Mouse (Mus musculus) neural tube, embryonic 12.5 days (tissue): ENCODE results near the gene Slc36a4. TPM values are rescaled to one million over a fixed set of nuclear protein-coding genes. Genes with fewer than 3 reads are reported as not detected.

ENCODE experiments used
- ATAC-seq: fragments of 200-750 bp; cut with Nextera tagmentation; 2 replicates; pipeline ENCODE4 v1.8.0; 2017; ENCODE audit warnings: low read depth, mild to moderate bottlenecking, moderate TSS enrichment, moderate library complexity; ENCODE audit not compliant: low FRiP score
- H3K27ac ChIP-seq: fragments of 300-500 bp; sonication (generic); 2 replicates; pipeline ENCODE4 v1.5.1; 2016
- H3K27me3 ChIP-seq: fragments of 300-500 bp; sonication (generic); replicated peaks from 2 replicates; pipeline ENCODE4 v1.6.1; 2016; ENCODE audit warnings: mild to moderate bottlenecking
- H3K36me3 ChIP-seq: fragments of 300-500 bp; sonication (generic); 2 replicates; pipeline ENCODE4 v1.6.1; 2016; ENCODE audit warnings: mild to moderate bottlenecking
- H3K4me1 ChIP-seq: fragments of 300-500 bp; sonication (generic); 2 replicates; pipeline ENCODE4 v1.6.1; 2016
- H3K4me2 ChIP-seq: fragments of 300-500 bp; sonication (generic); replicated peaks from 2 replicates; pipeline ENCODE4 v1.6.1; 2016; ENCODE audit warnings: mild to moderate bottlenecking
- H3K4me3 ChIP-seq: fragments of 300-500 bp; sonication (generic); 2 replicates; pipeline ENCODE4 v1.5.1; 2016
- H3K9ac ChIP-seq: fragments of 300-500 bp; sonication (generic); 2 replicates; pipeline ENCODE4 v1.6.1; 2016; ENCODE audit warnings: mild to moderate bottlenecking
- H3K9me3 ChIP-seq: fragments of 300-500 bp; sonication (generic); 2 replicates; pipeline ENCODE4 v1.6.1; 2016; ENCODE audit warnings: mild to moderate bottlenecking
- WGBS: fragments of 180-500 bp; shearing (Covaris S2); methylation state at CpG from one replicate; pipeline ENCODE4 v1.1.7; 2016; 5-methylcytosine and 5-hydroxymethylcytosine counted together
- polyA plus RNA-seq: library from polyadenylated mRNA; unstranded; fragments of >200 nt; fragmentation: Nextera tagmentation; extraction: Ambion mirVana; gene quantifications from 2 replicates; pipeline ENCODE4 v1.2.1, GENCODE M21; 2016

Slc36a4 gene
- polyA plus RNA-seq, 1 experiment from 2014 or later: 22.7 TPM

- Histone ChIP-seq H3K36me3 (no peaks in the 10 kb centered on the region), H3K4me1 (peaks cover 7% of the 10 kb centered on the region; the same call in 1 of the 2 replicates), H3K9ac (no peak overlapping the region), H3K4me2 (no peak overlapping the region), H3K27ac (no peak overlapping the region), H3K27me3 (no peaks in the 10 kb centered on the region), H3K4me3 (no peak overlapping the region), H3K9me3 (no peaks in the 10 kb centered on the region)
- no peak for ATAC-seq
- 89% methylated on average over 12 of the region's 12 CpGs for WGBS
Measured at GRCm38 (mm10) chr9:15772766-15773165, 63.2 kb downstream of the Slc36a4 start.

- no peak overlapping the region for H3K27ac ChIP-seq
- no peaks in the 10 kb centered on the region for H3K9me3 ChIP-seq
- no peaks in the 10 kb centered on the region for H3K36me3 ChIP-seq
- ATAC-seq: no peak
- WGBS: 54% methylated on average over 3 of the region's 4 CpGs
- H3K9ac ChIP-seq: no peak overlapping the region
- no peaks in the 10 kb centered on the region for H3K27me3 ChIP-seq
- H3K4me1 ChIP-seq: peaks cover 7% of the 10 kb centered on the region; the same call in 1 of the 2 replicates
- no peak overlapping the region for H3K4me2 ChIP-seq
- H3K4me3 ChIP-seq: no peak overlapping the region
Measured at GRCm38 (mm10) chr9:15773426-15773825, 63.9 kb downstream of the Slc36a4 start.

- no peaks in the 10 kb centered on the region for H3K36me3 ChIP-seq
- H3K27me3 ChIP-seq: no peaks in the 10 kb centered on the region
- H3K4me3 ChIP-seq: no peak overlapping the region
- no peak overlapping the region for H3K4me2 ChIP-seq
- 55% methylated on average over 1 of the region's 1 CpGs for WGBS
- ATAC-seq: no peak
- H3K9me3 ChIP-seq: no peaks in the 10 kb centered on the region
- H3K4me1 ChIP-seq: peaks cover 7% of the 10 kb centered on the region; the same call in 1 of the 2 replicates
- no peak overlapping the region for H3K27ac ChIP-seq
- H3K9ac ChIP-seq: no peak overlapping the region
Measured at GRCm38 (mm10) chr9:15774911-15775310, 65.4 kb downstream of the Slc36a4 start.

GRCm38 (mm10) chr9:15781936-15782335 lies 72.4 kb downstream of the Slc36a4 start:
- Histone ChIP-seq H3K27me3 (no peaks in the 10 kb centered on the region), H3K4me3 (no peak overlapping the region), H3K27ac (no peak overlapping the region), H3K36me3 (no peaks in the 10 kb centered on the region), H3K4me1 (no peaks in the 10 kb centered on the region), H3K4me2 (no peak overlapping the region), H3K9ac (no peak overlapping the region), H3K9me3 (no peaks in the 10 kb centered on the region)
- ATAC-seq: no peak
- 70% methylated on average over 4 of the region's 4 CpGs for WGBS

GRCm38 (mm10) chr9:15786192-15786591 lies 76.7 kb downstream of the Slc36a4 start:
- H3K36me3 ChIP-seq: no peaks in the 10 kb centered on the region
- no peaks in the 10 kb centered on the region for H3K27me3 ChIP-seq
- 78% methylated on average over 3 of the region's 3 CpGs for WGBS
- H3K4me1 ChIP-seq: no peaks in the 10 kb centered on the region
- no peaks in the 10 kb centered on the region for H3K9me3 ChIP-seq
- no peak overlapping the region for H3K9ac ChIP-seq
- no peak overlapping the region for H3K27ac ChIP-seq
- ATAC-seq: no peak
- H3K4me3 ChIP-seq: no peak overlapping the region
- no peak overlapping the region for H3K4me2 ChIP-seq

- Histone ChIP-seq H3K4me1 (no peaks in the 10 kb centered on the region), H3K9ac (no peak overlapping the region), H3K4me3 (no peak overlapping the region), H3K4me2 (no peak overlapping the region), H3K9me3 (no peaks in the 10 kb centered on the region), H3K36me3 (no peaks in the 10 kb centered on the region), H3K27me3 (no peaks in the 10 kb centered on the region), H3K27ac (no peak overlapping the region)
- no peak for ATAC-seq
- 80% methylated on average over 2 of the region's 2 CpGs for WGBS
Measured at GRCm38 (mm10) chr9:15786610-15787009, 77.1 kb downstream of the Slc36a4 start.

GRCm38 (mm10) chr9:15792076-15792475 lies 82.5 kb downstream of the Slc36a4 start:
- Histone ChIP-seq H3K36me3 (no peaks in the 10 kb centered on the region), H3K9ac (no peak overlapping the region), H3K9me3 (no peaks in the 10 kb centered on the region), H3K4me2 (no peak overlapping the region), H3K27me3 (no peaks in the 10 kb centered on the region), H3K4me3 (no peak overlapping the region), H3K27ac (no peak overlapping the region), H3K4me1 (no peaks in the 10 kb centered on the region)
- WGBS: 89% methylated on average over 9 of the region's 9 CpGs
- ATAC-seq: no peak

Other genes with a start within 250 kb of the Slc36a4 start
- 0.91 and 1.4 TPM in 2 replicates for gene Smco4, start 216.3 kb upstream of the Slc36a4 start, polyA plus RNA-seq
- 0.16 and 0.31 TPM in 2 replicates for gene Deup1, start 81.8 kb upstream of the Slc36a4 start, polyA plus RNA-seq
- not detected in 2 replicates for gene Mtnr1b, start 164.8 kb downstream of the Slc36a4 start, polyA plus RNA-seq